Mouse (Mus musculus) retina, postnatal 7 days (tissue): ENCODE measurements at regions not wholly inside any gene's neighbourhood (a gene's known extent, or its start where the extent isn't known, plus 50 kb on each side); places are given as distances from the start of the nearest gene placed in this dataset.
A peak's percentile ranks its signal among the peaks of the same experiment; 100 is the strongest.

Experiments used
- DNase-seq: peaks from one replicate; pipeline ENCODE4 v3.0.0-alpha.2; 2012; ENCODE audit warnings: low read depth, low spot score

DNA sequence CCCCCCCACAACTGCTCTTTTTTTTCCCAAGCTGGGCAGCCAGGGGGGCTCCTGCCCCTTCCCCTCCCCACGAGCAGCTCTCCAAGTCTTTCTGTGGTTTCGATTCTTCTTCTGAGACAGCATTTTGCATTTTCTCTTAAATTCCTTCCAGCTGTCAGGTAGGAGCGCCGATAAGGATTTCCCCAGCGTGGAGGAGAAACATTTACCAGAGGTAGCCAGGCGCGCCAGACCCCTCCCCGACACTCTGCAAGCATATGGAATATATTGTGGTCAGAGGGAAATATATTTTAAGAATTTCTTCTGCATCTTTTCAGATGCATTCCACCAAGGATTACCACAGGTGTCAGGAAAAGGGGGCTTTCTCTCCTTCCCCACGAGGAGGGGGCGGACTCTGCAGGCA, 111.9 kb downstream of the Tbx5 start:
- DNase-seq, result no peak

- DNase-seq, result no peak
These were observed 115.9 kb downstream of the Tbx5 start for GRCm38 (mm10) chr5:119948399-119948798.

GRCm38 (mm10) chr5:119952085-119952484, 119.6 kb downstream of the Tbx5 start:
- no peak for DNase-seq

GRCm38 (mm10) chr5:119953189-119953588, 120.7 kb downstream of the Tbx5 start:
- no peak for DNase-seq

DNA sequence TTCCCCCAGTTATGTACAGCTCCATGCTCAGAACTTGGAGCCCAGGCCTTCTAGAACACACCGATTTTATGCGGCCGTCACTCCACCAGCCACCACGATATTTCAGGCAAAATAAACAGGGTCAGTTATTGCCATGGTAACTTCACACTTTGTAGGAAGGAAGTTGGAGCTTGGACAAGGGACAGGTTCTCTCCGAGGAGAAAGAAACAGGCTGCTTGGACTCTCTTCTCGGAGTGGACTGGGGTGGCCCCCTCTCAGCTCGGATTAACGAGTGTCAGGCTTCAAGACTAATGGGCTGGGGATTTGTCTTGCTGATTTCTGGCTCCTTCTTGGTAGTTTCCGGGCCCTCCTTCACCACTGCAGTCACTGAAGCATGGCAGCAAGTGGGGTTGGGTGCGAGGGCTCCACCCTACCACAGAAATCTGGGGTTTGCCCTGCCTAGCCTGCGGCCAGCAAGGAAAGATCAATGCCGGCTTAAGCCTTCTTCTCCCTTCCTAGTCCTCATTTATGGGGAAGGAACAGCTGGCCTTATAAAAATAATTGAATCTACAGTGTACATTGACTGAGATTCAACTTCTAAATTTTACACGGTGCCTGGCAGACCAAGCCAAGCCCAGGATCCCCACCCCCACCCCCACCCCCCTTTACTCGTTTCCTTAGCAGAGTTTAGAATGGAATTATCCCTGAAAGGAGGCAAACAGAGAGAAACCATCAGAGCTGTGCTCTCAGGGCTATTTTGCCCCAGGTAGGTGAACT, 121.5 kb downstream of the Tbx5 start:
- no peak for DNase-seq

GRCm38 (mm10) chr5:119958942-119959341, 126.5 kb downstream of the Tbx5 start:
- DNase-seq, result no peak

DNA sequence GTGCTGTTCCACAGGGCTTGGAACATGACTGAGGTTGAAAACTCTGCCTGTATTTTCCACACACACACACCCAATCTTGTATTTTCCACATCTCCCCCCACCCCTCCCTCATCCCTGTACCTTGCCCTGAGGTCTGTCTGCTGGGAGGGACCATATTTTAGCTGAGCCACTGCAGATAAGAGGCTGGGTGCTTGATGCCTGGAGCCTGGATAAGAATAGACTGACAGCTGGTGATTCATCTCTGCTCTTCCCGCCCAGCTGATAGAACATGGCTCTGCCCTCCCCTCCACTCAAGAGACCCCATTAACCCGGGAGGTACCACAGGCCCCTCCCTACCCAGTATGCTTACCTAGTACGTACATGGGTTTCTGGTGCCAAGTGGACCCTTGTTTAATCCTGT, 132.3 kb downstream of the Tbx5 start:
- no peak for DNase-seq

DNA sequence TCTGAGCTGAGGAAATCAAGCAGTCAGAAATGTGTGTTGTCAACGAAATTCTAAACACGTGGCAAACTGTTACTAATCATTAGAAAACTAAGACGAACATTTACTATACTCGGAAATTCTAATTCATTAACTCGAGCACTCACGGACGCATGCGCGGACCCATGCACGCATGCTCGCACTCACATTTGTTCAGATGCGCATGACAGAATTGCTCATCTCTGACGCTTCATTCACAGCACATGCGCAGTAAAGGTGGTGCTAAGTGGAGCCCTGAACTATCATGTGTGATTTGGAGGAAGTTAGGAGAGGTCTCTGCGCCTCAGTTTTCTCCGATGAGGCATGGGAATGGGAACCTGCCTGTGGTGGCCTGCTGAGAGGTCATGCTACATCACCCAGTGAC, 138.8 kb downstream of the Tbx5 start:
- peak; percentile 54 for DNase-seq

DNA sequence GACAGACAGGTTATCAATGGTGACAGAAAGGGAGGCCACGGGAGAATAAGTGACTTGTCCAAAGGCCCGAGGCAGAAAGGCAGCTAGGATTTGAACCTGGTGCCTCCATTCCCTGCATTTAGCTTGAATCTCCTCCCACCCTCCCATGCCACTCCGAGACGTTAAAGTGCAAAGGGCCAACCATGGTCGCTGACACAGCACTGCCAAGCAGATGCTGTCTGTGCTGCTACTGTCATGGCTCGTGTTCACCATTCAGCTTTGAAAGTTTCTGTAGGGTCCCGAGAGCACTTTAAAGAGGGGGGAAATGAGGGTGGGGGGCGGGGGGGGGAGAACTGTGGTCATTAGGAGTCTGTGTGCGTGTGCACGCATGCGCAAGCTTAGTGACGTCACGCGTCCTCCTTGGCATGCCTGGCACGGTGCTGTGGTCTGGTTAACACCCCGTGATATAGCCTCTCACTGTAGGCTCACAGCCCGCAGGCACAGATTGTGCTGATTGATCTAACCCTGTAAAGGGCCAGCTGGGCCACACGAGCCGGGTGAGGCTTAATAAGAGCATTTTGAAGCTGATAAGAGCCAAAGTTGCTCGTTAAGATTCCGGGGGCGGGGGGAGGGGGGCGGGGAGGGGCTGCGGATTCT, 140.5 kb downstream of the Tbx5 start:
- DNase-seq, result no peak

GRCm38 (mm10) chr5:119978096-119978715, 138.1 kb upstream of the Rbm19 start:
- no peak for DNase-seq

GRCm38 (mm10) chr5:119981111-119981807, 135.0 kb upstream of the Rbm19 start:
- no peak for DNase-seq

DNA sequence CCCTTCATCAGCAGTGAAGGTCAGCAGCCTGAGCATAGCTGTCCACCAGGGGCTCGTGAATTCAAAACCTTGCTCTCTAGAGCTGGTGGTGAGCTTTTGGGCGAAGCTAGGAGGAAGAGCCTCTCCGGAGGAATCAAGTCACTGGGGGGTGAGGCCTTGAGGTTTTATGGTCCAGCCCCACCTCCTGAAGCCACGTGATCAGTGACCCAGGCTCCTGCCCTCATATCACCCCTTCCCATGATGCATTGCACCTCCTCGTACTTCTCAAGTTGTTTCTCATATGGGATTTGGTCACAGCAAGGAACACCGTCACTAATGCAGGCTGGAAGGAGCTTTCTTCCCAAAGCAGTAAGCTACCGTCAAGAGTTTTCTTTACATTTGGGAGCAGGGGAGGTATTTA, 132.1 kb upstream of the Rbm19 start:
- DNase-seq, result no peak

GRCm38 (mm10) chr5:119992130-119992529, 124.1 kb upstream of the Rbm19 start:
- no peak for DNase-seq

GRCm38 (mm10) chr5:119995726-119996125, 120.5 kb upstream of the Rbm19 start:
- DNase-seq, result no peak

GRCm38 (mm10) chr5:120005696-120006469, 110.4 kb upstream of the Rbm19 start:
- DNase-seq, result no peak

DNA sequence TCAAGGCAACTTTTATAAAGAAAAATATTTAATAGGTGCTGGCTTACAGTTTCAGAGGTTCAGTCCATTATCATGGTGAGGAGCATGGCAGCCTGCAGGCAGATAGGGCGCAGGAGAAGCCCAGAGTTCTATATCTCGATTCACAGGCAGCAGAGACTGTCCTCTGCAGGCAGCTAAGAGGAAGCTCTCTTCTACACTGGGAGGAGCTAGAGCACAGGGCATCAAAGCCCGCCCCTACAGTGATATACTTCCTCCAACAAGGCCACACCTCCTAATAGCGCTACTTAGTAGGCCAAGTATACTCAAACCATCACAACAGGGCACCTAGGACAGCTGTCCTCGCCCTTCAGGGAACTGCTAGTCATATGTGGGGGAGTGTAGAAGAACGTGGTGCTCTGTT, 108.5 kb upstream of the Rbm19 start:
- DNase-seq, result no peak

DNA sequence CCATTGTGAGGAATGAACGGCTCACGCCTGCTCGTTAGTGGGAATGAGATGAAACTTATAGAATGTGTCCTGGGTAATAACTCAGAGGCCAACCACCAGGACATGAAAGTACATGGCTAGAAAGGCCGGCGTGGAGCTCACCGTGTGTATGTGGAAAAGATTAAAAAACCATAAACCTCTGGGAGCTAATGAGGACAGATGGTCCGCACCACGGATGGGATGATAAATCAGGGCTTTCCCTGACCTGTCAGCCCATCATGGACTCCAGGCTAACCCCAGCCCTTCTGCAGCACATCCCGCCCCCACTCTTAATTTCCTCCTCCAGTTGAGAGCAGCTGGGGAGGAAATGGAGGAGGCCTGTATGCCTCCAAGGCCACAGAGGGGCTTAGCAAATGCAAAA, 108.0 kb upstream of the Rbm19 start:
- no peak for DNase-seq

GRCm38 (mm10) chr5:120015417-120015816, 100.8 kb upstream of the Rbm19 start:
- no peak for DNase-seq

DNA sequence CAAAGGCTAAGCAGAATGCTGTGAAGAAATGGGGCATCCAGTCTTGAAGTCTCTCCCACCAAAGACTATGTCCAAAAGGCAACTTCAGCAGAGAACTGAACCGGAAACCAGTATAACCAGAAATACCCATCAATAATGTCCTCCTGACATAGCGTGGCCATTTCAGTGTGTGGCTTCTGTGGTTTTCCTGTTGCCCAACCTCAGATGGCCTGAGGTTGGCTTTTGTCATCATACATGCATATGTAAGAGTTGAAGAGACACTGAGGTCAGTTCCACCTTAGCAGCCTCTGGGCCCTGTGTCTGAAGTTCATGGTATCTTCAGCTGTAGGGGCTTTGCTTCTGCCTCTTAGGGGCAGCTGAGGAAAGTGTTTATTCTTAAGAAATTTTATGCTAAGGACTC, 98.1 kb upstream of the Rbm19 start:
- no peak for DNase-seq

DNA sequence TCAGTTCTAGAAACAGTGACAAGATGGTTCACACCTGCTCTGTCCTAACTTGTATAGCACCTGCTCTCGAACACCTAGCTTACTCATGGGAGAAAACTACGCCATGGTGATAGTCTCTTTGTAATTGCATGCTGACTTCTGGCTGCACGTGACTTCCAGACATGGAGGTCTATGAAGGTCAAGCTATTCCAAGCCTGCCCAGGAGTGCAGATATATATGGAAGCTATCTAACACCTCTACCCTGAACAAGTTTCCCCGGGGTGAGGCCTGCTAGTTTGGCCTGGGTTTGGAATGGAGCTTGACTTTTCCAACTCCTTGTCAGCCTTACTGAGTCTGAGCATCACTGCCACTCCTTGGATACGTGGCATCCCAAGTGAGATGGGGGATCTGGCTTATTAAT, 95.5 kb upstream of the Rbm19 start:
- DNase-seq, result no peak

GRCm38 (mm10) chr5:120022276-120022675, 94.0 kb upstream of the Rbm19 start:
- no peak for DNase-seq

GRCm38 (mm10) chr5:120024071-120024470, 92.2 kb upstream of the Rbm19 start:
- DNase-seq, result no peak
